Mouse (Mus musculus) heart, postnatal 36 days (tissue): ENCODE data around the gene Slco1a6. TPM values are rescaled to one million over a fixed set of nuclear protein-coding genes. Genes with fewer than 3 reads are reported as not detected.
A peak's percentile ranks its signal among the peaks of the same experiment; 100 is the strongest.
"Not testable (repeated sequence)": the region's sequence is repeated elsewhere in the genome, so short reads cannot be mapped to it uniquely, and the experiment has no call there.

Experiments used
- DNase-seq, 2 experiments: peaks; one replicate each; pipeline ENCODE4 v3.0.0; 2021 to 2022
- intact Hi-C: fragments of 180-260 bp; cut with DNase I; formaldehyde crosslinking; loops from one replicate; pipeline ENCODE4 v1.15.1; 2025
- total RNA-seq, 2 experiments: library from RNA; stranded (reverse); gene quantifications; 2 replicates each; pipeline ENCODE4 v1.2.3; 2021

Slco1a6 gene
- total RNA-seq: not detected

DNA sequence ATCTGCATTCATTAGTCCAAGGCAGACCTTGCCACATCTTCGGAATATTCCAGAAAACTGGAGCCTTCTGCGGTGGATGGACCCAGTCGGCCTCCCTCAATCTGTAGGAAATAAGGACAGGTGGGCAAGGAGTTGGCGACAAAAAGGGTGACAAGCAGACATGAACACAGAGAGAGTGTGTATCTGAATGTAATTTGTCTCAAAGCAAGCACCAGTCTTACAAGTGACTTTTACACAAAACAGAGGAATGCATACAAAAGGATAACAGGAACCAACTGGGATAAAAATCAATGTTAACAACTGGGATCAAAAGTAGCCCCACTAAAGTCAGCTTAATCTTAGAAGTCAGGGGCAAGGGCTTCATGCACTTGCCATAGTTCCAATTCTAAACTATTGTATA, at the start of gene Slco1a6:
Gene Slco1a6 (minus strand): TSS at position 101 of the 400 bp plus-strand sequence.
- intact Hi-C loops: no loop called here
- no peak for DNase-seq

DNA sequence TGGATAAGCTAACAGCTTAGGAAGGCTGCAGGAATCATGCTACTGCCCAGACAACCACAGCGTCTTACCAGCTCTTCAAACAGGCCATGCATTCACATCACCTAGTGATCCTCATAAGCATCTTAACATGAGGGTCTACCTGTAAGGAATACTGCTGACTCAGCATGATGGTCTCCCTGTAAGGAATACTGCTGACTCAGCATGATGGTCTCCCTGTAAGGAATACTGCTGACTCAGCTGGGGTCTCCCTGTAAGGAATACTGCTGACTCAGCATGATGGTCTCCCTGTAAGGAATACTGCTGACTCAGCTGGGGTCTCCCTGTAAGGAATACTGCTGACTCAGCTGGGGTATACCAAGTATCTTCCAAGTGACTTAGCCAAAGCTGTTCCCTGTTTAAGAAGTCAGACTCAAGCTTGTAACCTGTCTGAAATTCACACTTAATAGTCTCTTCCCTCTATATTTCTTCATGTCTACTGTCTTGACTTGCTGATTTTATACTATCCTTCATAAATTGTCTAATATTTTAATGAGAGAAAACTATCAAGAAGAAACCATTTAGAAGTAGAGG, 42.5 kb upstream of the Slco1a6 start:
- intact Hi-C loops, DNase-seq: not testable (repeated sequence)

DNA sequence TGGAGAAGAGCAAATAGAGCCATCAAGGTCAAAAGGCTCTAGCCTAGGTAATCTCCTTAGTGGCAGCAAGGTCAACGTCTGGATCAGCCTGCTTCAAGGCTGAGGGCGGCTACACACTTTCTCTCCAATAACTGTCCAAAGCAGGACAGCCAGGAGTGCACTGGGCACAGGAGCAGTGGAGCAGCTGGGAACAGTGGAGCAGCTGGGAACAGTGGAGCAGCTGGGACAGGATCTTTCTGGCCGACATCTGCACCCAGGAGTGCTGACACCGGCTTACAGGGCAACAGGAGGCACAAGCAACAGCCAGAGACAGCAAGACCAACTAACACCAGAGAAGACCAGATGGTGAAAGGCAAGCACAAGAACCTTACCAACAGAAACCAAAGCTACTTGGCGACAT, 36.7 kb upstream of the Slco1a6 start:
- no peak for DNase-seq
- intact Hi-C loops: no loop called here

DNA sequence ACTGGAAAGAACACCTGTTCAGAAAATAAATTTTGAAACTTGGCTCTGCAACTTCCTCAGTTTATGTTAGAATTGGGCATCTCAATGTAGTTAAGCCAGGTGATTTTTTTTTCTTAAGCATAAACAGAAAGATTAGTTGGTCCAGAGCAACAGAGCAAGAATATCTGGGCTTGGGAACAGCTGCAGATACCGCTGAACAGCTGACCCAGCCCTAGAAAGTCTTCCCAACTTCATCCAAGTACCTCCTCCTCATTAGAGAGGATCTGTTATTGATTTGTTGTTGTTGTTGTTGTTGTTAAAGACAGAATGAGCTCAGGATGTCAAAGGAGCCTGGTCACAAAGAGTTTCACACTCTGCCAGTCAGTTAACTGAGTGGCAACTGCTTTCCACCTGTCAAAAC, 31.1 kb upstream of the Slco1a6 start:
- intact Hi-C loops: no loop called here
- DNase-seq: no peak

DNA sequence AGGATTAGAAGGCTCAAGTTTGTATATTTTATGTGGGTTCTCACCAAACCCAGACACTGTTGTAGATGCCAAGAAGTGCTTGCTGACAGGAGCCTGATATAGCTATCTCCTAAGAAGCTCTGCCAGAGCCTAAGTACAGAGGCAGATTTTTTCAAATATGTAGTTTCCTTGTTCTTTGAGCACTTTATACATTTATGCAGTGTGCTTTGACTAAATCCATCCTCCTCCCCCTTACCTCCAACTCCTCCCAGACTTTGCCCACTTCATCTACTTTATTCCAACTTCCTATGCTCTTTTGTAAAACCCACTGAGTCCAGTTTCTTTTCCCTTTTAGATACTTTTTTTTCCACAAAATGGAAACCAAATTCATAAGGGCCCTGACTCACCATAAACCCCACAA, 11.8 kb upstream of the Slco1a6 start:
- no peak for DNase-seq
- intact Hi-C loops: no loop called here

DNA sequence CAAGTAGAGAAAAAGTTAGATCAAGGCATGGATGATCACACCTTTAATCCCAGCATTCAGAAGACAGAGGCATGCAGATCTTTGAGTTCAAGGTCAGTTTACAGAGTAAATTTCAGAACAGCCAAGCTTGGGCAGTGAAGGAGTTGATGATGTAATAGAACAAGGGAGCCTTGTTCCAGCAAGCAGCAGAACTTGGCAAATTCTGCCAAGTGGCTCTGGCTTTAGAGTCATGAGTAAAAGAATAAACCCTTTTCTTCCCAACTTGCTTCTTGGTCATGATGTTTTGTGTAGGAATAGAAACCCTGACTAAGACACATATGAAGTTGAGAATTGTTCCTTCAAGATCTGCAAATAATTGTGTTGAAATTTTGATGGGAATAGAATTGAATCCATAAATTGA, 3.5 kb upstream of the Slco1a6 start:
- no peak for DNase-seq
- intact Hi-C loops: no loop called here

DNA sequence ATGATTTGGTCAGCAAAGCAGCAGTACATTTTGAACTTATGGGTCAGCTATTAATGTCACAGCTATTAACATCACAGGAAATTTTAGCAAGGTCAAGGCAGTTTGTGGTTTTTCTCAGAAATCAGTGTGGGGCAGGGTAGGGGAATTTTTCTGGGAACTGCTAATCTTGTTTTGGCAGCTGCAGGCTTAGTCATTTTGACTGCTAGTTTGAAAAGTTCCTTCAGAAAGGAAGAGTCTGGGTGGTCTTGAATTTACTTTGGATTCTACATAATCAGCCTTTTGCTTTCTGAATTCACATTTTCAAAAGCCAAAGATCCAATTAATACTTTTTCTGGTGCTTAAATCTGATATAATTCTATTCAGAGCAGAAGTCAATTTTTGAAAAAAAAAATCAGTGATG, 1.4 kb upstream of the Slco1a6 start:
- DNase-seq: no peak
- intact Hi-C loops: no loop called here

DNA sequence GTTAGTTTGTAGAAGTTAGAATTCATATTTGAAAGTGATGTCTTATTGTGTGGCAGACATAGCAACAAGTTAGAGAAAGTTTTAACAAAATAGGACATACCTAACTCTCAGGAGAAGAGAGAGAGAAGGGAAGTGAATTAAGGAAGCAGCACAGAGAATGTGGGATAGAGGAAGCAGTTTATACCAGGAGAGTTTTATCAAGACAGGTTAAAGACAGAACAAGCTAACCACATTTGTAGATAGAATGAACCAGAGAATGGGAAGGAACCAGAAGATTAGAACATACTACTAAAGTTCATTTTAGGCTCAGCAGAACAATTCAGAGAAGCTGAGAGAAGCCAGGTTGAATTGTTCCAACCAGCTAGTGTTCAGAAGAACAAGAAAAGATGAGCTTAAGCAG, 7.8 kb downstream of the Slco1a6 start:
- DNase-seq: no peak
- intact Hi-C loops: no loop called here

DNA sequence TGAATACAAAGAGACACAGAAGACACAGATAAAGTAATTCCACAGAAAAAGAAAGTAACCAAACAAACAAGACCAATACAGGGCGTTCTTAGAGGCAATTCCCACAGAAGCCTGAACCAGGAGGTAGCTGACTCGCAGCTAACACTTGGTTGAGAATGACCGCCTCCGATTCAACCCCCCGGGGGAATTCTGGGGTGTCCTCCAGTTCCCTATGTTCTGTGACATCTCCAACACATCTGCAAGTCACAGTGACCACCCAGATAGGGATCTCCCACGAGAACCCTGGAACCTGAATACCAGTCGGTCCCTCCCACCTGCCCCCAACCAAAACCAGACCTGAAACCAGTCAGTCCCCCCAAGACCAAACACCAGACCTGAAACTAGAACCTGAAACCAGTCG, 14.1 kb downstream of the Slco1a6 start:
- no peak for DNase-seq
- intact Hi-C loops: no loop called here

DNA sequence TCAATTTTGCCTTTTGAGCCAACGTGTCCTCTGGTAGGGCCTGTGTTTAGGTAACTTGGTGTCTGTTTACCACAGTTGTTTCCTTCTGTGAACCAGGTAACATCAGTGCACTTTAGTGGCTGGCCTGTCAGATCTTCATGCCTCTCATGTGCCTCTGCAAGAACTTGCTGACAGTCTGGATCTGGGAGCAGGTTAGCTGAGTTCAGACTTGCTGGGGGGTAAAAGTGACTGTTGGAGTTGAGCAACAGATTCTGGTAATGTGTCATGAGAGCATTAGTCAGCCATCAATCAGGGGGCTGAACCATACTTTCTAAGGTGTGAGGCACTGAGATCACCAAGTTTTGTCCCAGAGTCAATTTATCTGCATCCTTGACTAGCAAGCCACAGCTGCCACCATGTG, 16.4 kb downstream of the Slco1a6 start:
- intact Hi-C loops: no loop called here
- DNase-seq: no peak

DNA sequence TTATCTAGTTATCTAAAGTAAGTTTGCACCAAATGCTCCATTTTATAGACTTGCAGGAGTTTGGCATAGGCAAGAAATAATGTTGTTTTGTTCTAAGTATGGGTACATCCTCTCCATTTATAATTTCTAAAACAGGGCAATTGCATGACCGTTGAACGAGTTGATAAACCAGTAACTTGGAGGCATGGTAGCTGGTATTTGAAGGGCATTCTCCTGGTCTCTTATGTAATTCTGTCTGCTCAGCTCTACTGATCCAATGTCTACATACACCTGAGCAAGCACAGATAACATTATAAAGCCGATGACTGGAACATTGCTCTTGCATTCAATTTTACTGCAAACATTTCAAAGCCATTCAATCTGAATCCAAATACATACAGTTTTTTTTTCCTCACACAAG, 20.9 kb downstream of the Slco1a6 start:
- no peak for DNase-seq
- intact Hi-C loops: no loop called here

DNA sequence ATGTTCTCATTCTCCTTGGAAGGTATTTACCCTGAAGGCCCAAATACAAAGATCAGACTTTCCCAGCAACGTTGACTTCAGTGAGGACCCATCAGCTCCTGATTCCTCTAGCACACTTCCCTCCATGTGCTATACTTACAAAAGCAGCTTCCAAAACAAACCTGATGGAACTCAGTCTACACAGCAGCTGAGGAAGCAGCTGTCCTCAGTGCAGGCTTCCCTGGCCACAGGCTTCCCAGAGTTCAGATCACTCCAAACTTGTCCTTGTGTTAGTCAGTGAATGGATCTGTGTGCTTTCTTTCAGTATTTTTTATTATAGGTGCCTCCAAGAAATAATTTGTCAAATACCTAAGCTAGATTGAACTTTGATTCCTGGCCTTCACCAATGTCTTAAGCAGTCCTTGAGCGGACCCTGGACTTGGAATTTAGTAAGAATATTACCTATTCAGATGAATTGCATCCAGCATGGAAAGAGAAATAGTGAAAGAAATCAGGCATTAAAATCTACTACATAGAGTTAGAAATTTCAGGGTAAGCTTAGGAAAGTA, 22.4 kb downstream of the Slco1a6 start:
- intact Hi-C loops: no loop called here
- no peak for DNase-seq

DNA sequence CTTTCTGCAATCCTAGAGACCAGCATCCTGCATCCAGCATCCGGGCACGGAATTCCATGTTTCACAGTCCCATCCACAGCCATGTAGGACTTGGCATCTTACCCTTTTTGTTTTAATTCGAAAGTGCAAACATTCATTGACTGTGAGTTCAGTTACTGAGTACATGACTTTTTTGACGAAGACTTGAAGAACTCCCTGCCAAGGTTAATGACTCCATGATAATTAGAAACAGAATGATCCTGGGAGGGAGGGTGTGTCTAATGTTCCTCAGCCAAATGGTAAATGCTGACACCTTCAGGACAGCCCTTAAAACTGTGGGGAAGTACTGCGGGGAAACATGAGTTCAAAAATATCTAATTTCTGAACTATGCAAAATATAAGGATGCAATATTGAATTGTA, 44.9 kb downstream of the Slco1a6 start:
- intact Hi-C loops: no loop called here
- no peak for DNase-seq

DNA sequence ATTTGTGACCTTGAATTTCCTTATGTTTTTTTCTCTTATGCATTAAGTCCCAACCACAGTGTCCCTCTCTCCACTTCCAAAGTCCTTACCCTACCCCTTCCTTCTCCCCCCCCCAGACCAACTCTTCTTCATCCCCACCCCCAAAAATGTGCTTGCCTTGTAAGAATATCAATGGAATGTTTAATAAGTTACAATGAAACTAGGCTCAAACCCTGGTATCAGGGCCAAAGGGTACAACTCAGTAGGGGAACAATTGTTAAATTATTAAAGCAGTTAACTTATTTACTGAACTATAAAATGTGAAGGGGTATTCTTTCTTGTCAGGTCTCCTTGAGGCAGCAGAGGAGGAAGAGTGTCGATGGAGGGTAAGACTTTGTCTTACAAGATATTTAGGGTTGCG, 47.1 kb downstream of the Slco1a6 start:
- intact Hi-C loops: no loop called here
- DNase-seq: no peak

DNA sequence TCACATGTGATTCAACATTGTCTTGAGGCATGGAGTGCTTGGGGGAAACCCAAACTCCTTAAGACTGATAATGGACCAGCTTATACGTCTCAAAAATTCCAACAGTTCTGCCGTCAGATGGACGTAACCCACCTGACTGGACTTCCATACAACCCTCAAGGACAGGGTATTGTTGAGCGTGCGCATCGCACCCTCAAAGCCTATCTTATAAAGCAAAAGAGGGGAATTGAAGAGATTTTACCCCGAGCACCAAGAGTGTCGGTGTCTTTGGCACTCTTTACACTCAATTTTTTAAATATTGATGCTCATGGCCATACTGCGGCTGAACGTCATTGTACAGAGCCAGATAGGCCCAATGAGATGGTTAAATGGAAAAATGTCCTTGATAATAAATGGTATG, 54.2 kb downstream of the Slco1a6 start:
- intact Hi-C loops: not testable (repeated sequence)
- peak; percentile 4 to 6 for DNase-seq

DNA sequence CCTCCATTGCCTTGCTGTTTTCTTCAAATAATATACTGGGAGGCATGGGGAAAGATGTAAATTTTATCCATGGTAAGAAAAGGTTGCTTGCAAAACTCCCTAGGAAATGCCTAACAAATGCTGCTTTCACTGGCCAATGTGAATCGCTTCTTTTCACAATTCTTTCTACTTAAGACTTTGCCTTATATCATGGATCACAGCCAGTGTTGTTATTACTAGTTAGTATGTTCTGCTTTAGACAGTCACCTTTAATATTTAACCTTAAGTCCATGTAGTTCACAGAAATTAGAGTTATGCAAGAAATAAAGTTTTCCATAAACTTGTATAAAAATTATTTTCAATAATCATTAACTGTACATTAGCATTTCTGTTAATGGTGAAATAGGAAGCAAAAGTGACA, 60.0 kb downstream of the Slco1a6 start:
- DNase-seq: no peak
- intact Hi-C loops: no loop called here

DNA sequence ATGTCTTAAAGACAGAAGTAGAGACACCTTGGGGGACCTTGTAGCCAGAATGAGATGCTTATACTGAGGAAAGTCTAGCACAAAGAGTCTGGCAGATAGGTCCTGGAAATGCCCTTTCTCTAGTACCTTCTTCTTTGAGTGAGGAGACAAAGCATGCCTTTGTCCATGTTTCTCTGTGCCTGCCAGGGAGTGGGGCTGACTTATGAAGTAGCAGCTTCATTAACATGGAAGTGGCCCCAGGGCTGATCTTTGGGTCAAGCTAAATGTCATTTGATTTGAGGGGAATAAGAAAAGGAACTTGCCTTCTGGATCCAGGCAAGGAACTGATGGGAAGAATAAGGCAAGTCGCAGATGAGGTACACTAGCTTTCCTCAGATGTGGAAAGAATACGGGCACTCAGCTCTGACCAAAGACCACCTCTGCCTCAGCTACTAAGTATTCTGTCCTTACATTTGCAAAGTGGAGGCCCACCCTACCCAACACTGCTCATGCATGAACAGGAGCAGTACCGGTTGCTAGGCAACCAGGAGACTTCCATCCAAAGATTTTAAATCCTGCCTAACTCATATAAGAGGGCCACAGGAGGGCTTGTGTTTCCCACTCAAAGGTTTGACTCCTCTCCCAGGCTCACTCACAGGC, 96.5 kb downstream of the Slco1a6 start:
- intact Hi-C loops: no loop called here

DNA sequence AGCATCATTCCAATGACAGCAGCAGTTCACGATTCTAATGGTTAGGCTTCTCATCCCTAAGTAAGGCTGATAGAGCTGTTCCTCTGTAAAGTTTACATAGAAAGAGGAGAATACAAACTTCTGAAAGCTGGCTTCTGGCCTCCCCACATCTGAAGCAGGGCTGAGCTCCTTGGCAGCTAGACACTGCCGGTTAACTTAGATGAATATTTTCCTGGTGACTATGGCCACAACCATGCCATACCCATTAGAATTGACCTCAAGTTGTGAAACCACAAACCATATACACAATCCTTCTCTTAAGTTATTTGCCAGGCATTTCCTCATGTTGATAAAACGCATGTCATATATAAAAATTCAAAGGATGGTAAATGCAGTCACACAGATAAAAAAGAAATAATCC, 117.2 kb downstream of the Slco1a6 start:
- intact Hi-C loops: no loop called here
- DNase-seq: no peak

More for the DNA sequence above, 96.5 kb downstream of the Slco1a6 start:
- DNase-seq: no peak

DNA sequence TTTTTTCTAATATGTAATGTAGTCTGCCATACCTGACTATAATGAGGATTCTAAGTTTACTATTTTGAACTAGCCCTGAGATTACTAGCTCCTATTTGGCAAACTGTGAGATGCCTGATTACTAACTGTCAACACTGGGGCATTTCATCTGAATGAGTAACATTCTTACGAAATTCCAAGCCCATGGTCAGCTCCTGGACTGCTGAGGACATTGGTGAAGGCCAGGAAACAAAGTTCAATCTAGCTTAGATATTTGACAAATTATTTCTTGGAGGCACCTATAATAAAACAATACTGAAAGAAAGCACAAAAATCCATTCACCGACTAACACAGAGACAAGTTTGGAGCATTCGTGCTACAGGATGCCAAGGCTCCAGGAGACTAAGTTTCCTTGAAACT, 150.0 kb downstream of the Slco1a6 start:
- intact Hi-C loops, DNase-seq: not testable (repeated sequence)

DNA sequence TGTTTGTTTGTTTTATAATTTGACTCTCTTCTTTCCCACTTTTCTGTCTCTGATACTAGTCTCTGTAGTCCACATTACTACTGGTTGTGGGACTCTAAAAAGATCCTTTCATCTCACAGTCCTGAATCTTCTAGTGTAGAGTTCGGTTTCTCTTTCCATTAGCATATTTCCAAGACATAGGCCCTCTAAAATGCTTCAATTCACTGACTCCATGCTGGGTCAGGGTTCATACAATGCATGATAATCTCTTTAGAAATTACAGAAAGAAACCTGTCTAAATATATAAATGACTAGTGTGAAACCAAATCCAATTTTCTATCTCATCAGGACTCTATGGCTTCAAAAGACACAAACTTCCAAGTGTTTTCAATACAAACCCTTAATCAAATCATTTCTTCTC, 160.6 kb downstream of the Slco1a6 start:
- intact Hi-C loops: no loop called here
- DNase-seq: no peak

DNA sequence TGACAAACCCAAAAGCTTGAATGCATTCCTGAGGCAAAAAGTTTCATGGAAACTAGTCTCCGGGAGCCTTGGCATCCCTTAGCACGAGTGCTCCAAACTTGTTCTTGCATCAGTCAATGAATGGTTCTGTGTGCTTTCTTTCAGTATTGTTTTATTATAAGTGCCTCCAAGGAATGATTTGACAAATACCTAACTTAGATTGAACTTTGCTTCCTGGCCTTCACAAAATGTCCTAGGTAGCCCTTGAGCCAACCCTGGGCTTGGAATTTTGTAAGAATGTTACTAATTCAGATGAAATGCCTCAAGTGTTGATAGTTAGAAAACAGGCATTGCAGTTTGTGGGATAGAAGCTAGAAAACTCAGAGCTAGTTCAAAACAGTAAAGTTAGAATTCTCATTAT, 162.6 kb downstream of the Slco1a6 start:
- DNase-seq: no peak
- intact Hi-C loops: no loop called here

DNA sequence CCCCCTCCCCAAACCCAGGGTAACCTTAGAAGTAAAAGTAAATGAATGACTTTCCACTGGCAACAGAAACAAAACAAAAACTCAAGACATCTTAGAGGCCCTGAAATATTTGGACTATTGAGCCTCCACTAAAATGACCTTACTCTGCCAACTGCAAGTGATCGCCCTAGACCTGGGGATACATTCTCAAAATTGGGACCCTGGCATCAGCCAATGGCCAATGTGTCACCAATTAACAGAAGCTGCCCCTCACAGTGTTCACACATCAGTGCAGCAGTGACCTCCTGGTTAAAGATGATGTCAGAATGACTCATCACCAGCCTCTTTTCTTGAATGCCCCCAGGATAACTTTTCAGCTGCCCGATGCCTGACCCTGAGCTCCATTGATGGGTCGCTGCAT, 166.4 kb downstream of the Slco1a6 start:
- intact Hi-C loops: no loop called here
- no peak for DNase-seq
